Mouse (Mus musculus) kidney, adult 10 weeks (tissue): ENCODE measurements around the gene Olfr943. TPM values are rescaled to one million over a fixed set of nuclear protein-coding genes. Genes with fewer than 3 reads are reported as not detected.

Experiments
- polyA plus RNA-seq: library from polyadenylated mRNA; stranded (reverse); fragments of 350-450 nt; fragmentation: Illumina TruSeq; extraction: RNeasy Lipid Tissue Mini Kit (QIAGEN cat#74804); gene quantifications from one replicate; pipeline ENCODE4 v1.2.3, GENCODE M21; 2014; ENCODE audit warnings: low read depth, low replicate concordance

Olfr943 gene
- not detected for polyA plus RNA-seq

DNA sequence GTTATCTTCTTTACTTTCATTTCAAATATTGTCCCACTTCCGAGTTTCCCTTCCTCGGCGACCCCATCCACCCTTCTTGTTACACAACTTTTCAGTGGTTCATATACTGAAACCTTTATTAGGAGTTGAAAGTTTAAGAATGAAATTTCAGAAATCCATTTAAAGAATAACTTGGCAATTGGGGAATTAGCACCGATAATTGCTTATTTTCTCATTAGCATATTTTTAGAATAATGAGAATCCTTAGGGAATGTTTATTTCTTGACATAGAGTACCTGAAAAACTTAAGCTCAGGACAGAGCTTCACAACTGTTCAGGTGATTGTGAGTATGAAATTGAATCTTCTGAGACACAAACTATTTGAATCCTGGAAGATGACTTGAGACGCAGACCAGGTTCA, at the start of gene Olfr943:
TSS of gene Olfr943 (plus strand) at position 301 of the 400 bp plus-strand sequence.

DNA sequence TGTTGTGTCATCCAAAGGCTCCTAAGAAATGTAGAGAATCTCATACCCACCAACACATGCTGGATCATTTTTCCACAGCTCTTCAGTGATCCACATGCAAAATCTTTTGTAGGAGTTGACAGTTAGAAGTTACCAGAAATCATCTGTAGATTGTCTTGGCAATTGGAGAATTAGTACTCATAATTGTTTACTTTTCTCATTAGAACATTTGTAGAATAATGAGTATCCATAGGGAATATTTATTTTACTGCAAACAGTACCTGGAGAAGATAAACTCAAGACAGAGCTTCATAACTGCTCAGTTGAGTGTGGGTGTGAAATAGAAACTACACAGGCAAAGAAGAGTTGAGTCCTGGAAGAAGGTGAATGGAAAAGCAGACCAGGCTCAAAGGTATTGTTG, 38.3 kb upstream of the Olfr943 start, which contains the start of gene Olfr27:
TSS of gene Olfr27 (plus strand) at position 301 of the 400 bp plus-strand sequence.

DNA sequence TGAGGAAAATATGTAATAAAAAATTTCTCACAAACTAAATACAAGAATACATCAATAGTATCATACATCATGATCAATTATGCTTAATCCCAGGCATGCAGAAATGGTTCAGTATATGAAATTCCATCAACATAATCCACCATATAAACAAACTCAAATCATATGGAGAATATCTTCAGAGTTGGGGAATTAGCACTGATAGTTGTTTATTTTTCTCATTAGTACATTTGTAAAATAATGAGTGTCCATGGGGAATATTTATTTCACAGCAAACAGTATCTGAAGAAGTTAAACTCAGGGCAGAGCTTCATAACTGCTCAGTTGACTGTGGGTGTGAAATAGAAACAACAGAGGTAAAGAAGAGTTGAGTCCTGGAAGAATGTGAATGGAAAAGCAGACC, 35.5 kb downstream of the Olfr943 start, which contains the start of gene Olfr944:
TSS of gene Olfr944 (plus strand) at position 301 of the 400 bp plus-strand sequence.

Other genes starting within 250 kb of the Olfr943 start
- not detected for gene Olfr930, start 236.5 kb upstream of the Olfr943 start, polyA plus RNA-seq
- gene Olfr933, start 194.0 kb upstream of the Olfr943 start, polyA plus RNA-seq, result not detected
- not detected for gene Olfr934, start 178.0 kb upstream of the Olfr943 start, polyA plus RNA-seq
- not detected for gene Olfr935, start 166.6 kb upstream of the Olfr943 start, polyA plus RNA-seq
- gene Olfr146, start 142.9 kb upstream of the Olfr943 start, polyA plus RNA-seq, result not detected
- not detected for gene Olfr937, start 101.4 kb upstream of the Olfr943 start, polyA plus RNA-seq
- not detected for gene Olfr938, start 87.4 kb upstream of the Olfr943 start, polyA plus RNA-seq
- not detected for gene Olfr27, start 38.2 kb upstream of the Olfr943 start, polyA plus RNA-seq
- not detected for gene Olfr944, start 35.6 kb downstream of the Olfr943 start, polyA plus RNA-seq
- gene Olfr1537, start 83.7 kb downstream of the Olfr943 start, polyA plus RNA-seq, result not detected
- gene Olfr945, start 110.5 kb downstream of the Olfr943 start, polyA plus RNA-seq, result not detected
- gene Olfr948, start 159.7 kb downstream of the Olfr943 start, polyA plus RNA-seq, result not detected
- gene Olfr951, start 221.1 kb downstream of the Olfr943 start, polyA plus RNA-seq, result not detected